Mouse (Mus musculus): ENCODE measurements at regions not wholly inside any gene's neighbourhood (a gene's known extent, or its start where the extent isn't known, plus 50 kb on each side); places are given as distances from the start of the nearest gene placed in this dataset.
A peak's percentile ranks its signal among the peaks of the same experiment; 100 is the strongest.

DNA sequence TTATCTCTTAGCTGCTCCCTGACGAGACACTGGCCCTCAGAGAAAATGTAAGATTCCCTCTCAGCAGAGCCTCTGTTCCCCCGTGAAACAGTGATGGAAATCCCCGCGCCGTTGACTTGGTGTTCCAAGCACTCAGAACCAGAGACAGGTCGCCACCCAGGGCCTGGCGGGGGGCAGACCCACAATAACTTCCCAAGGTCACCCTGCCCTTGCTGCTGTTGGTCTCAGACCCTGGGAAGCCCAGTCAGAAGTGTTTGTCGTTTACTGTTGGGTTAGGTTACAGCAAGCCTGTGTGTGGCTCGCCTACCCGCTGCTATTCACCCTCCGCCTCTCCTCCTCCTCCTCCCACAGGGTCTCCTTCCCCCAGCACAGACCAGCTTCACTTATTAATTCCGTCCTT, 154.2 kb upstream of the Eomes start:
- no peak overlapping the region for H3K4me3 ChIP-seq (ENCODE audit: low read depth, low read length)
- no peak for ATAC-seq
- H3K36me3 ChIP-seq (ENCODE audit: insufficient read depth), result no peaks in the 10 kb centered on the region
- no peak overlapping the region for H3K9ac ChIP-seq
- H3K9me3 ChIP-seq (ENCODE audit: low read length), result no peaks in the 10 kb centered on the region
- H3K27me3 ChIP-seq (ENCODE audit: insufficient read depth, low read length), result no peaks in the 10 kb centered on the region
- WGBS, result 47% methylated on average over 12 of the region's 12 CpGs
- H3K27ac ChIP-seq (ENCODE audit: low read depth, low read length), result no peak overlapping the region
- no peak overlapping the region for H3K4me2 ChIP-seq (ENCODE audit: low read depth)
- TF ChIP-seq CTCF (IDR thresholded peaks at IDR 0.05; ENCODE audit: low read depth), result no peak
- DNase-seq, result no peak
- H3K4me1 ChIP-seq (ENCODE audit: insufficient read depth), result peaks cover under 1% of the 10 kb centered on the region; the same call in 1 of the 2 replicates

DNA sequence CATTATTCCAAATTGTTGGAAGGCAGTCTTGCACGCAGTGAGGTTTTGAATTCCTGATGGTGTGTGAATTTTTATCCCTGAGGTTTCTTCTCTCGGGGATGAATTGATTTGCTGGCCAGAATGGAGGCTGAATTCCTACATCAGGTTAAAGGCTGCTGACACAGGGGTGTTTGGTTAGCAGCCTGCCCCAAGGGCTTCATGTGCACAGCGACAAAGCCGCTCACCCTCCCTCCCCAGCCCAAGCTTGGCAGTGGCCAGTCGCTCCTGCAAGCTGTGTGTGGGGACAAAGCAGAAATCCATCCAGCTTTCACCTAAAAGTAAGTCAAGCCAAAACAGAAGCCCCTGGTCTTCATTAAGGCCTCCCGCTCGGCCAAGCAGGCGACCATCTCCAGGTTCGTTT, 151.4 kb upstream of the Eomes start:
- no peaks in the 10 kb centered on the region for H3K9me3 ChIP-seq (ENCODE audit: low read length)
- ATAC-seq (no peak), DNase-seq (no peak)
- WGBS, result 29% methylated on average over 9 of the region's 9 CpGs
- H3K4me1 ChIP-seq (ENCODE audit: insufficient read depth), result no peaks in the 10 kb centered on the region
- no peak overlapping the region for H3K27ac ChIP-seq (ENCODE audit: low read depth, low read length)
- no peaks in the 10 kb centered on the region for H3K36me3 ChIP-seq (ENCODE audit: insufficient read depth)
- H3K9ac ChIP-seq, result no peak overlapping the region
- H3K27me3 ChIP-seq (ENCODE audit: insufficient read depth, low read length), result no peaks in the 10 kb centered on the region
- no peak for TF ChIP-seq CTCF (IDR thresholded peaks at IDR 0.05; ENCODE audit: low read depth)
- no peak overlapping the region for H3K4me3 ChIP-seq (ENCODE audit: low read depth, low read length)
- no peak overlapping the region for H3K4me2 ChIP-seq (ENCODE audit: low read depth)

DNA sequence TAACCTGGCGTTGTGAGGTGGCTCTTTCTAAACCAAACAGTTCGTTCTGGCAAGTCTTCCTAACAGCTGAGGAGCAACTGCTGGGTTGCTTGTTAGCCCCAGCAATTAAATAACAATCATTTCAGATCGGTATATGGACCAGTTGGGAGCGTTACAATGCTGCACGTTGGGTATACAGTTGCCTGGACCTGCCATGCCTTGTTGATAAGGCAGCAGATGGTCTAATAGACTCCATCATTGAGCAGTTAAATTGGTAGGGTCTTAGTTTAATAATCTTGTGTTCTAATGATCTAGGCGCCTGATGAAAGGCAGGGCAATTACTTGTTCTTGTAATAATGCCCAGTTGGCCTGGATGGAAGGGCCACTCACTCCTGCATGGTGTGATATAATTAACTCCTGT, 150.1 kb upstream of the Eomes start:
- no peaks in the 10 kb centered on the region for H3K36me3 ChIP-seq (ENCODE audit: insufficient read depth)
- no peaks in the 10 kb centered on the region for H3K9me3 ChIP-seq (ENCODE audit: low read length)
- ATAC-seq (no peak), DNase-seq (no peak)
- no peak overlapping the region for H3K9ac ChIP-seq
- TF ChIP-seq CTCF (IDR thresholded peaks at IDR 0.05; ENCODE audit: low read depth), result no peak
- no peak overlapping the region for H3K4me2 ChIP-seq (ENCODE audit: low read depth)
- WGBS, result 36% methylated on average over 6 of the region's 6 CpGs
- no peak overlapping the region for H3K27ac ChIP-seq (ENCODE audit: low read depth, low read length)
- H3K4me3 ChIP-seq (ENCODE audit: low read depth, low read length), result no peak overlapping the region
- H3K27me3 ChIP-seq (ENCODE audit: insufficient read depth, low read length), result no peaks in the 10 kb centered on the region
- no peaks in the 10 kb centered on the region for H3K4me1 ChIP-seq (ENCODE audit: insufficient read depth)

DNA sequence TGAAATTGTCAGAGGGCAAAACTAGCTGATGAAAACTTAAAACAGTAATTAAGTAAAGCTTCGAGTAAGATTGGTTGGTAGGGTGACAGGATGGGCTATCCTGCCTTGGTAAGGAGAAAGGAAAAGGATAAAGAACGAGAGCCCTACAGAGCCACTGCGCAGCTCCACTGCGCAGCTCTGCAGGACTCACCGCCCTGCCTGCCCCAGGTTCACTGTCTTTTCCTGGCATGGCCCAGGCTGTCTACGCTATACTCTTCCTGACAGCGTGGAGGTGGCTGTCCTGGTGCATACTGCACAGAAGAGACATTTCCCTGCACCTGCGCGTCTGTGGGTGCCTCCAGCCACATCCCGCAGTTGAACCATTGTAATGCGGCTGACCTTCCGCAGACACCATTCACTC, 136.6 kb upstream of the Eomes start:
- no peak overlapping the region for H3K27ac ChIP-seq (ENCODE audit: low read depth, low read length)
- H3K36me3 ChIP-seq (ENCODE audit: insufficient read depth), result no peaks in the 10 kb centered on the region
- H3K4me1 ChIP-seq (ENCODE audit: insufficient read depth), result no peaks in the 10 kb centered on the region
- no peaks in the 10 kb centered on the region for H3K27me3 ChIP-seq (ENCODE audit: insufficient read depth, low read length)
- no peaks in the 10 kb centered on the region for H3K9me3 ChIP-seq (ENCODE audit: low read length)
- WGBS, result 44% methylated on average over 12 of the region's 12 CpGs
- H3K4me3 ChIP-seq (ENCODE audit: low read depth, low read length), result peak overlapping the region; percentile 25
- DNase-seq (no peak), ATAC-seq (no peak; the same call in 1 of the 2 replicates)
- peak overlapping the region; percentile 47 for H3K4me2 ChIP-seq (ENCODE audit: low read depth)
- H3K9ac ChIP-seq, result peak overlapping the region; percentile 14; the same call in 1 of the 2 replicates
- no peak for TF ChIP-seq CTCF (IDR thresholded peaks at IDR 0.05; ENCODE audit: low read depth)

DNA sequence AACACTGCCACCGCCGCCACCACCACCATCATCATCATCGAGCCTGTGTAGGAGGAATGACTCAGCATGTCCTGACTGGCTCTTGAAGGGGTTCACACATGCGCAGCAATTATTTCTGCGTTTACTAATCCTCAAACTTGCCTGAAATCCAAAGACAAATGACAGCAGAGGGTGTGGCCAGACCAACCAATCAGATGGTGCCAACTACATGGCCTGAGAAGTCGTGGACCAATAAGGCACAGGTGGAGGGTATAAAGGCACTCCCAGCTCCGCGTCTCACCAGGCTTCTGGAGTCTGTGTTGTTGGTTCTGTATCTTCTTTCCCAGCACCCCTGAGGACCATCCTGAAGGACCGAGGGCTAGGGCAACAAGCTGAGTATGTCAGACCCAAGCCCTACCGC, 123.1 kb upstream of the Eomes start:
- Histone ChIP-seq H3K9me3 (ENCODE audit: low read length) (no peaks in the 10 kb centered on the region), H3K4me1 (ENCODE audit: insufficient read depth) (no peaks in the 10 kb centered on the region), H3K4me3 (ENCODE audit: low read depth, low read length) (no peak overlapping the region), H3K9ac (no peak overlapping the region), H3K27me3 (ENCODE audit: insufficient read depth, low read length) (no peaks in the 10 kb centered on the region), H3K36me3 (ENCODE audit: insufficient read depth) (no peaks in the 10 kb centered on the region), H3K27ac (ENCODE audit: low read depth, low read length) (no peak overlapping the region), H3K4me2 (ENCODE audit: low read depth) (no peak overlapping the region)
- DNase-seq (no peak), ATAC-seq (no peak)
- TF ChIP-seq CTCF (IDR thresholded peaks at IDR 0.05; ENCODE audit: low read depth), result no peak
- 94% methylated on average over 10 of the region's 10 CpGs for WGBS

DNA sequence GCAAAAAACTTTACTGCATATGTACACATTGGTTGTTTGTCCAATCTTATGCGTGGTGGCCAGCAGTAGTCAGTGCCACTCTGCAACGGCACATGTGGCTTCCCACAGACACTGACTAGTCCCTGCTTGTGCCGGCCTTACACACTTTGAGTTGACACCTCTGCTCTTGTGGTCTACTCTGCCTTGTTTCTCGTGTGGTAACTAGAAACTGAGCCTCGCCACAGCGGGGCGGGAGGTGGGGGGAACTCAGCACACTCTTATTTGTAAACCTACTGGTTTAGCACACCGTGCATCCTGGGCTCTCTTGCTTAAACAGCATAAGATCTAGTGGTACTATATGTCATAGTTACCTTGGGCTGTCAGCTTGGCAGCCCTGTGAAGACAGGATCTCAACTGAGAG, 120.6 kb upstream of the Eomes start:
- H3K27me3 ChIP-seq (ENCODE audit: insufficient read depth, low read length), result no peaks in the 10 kb centered on the region
- no peaks in the 10 kb centered on the region for H3K9me3 ChIP-seq (ENCODE audit: low read length)
- no peaks in the 10 kb centered on the region for H3K4me1 ChIP-seq (ENCODE audit: insufficient read depth)
- H3K27ac ChIP-seq (ENCODE audit: low read depth, low read length), result no peak overlapping the region
- TF ChIP-seq CTCF (IDR thresholded peaks at IDR 0.05; ENCODE audit: low read depth), result no peak
- DNase-seq, result no peak
- 93% methylated on average over 8 of the region's 8 CpGs for WGBS
- no peak overlapping the region for H3K4me3 ChIP-seq (ENCODE audit: low read depth, low read length)
- no peak overlapping the region for H3K9ac ChIP-seq
- no peak for ATAC-seq
- H3K4me2 ChIP-seq (ENCODE audit: low read depth), result no peak overlapping the region
- no peaks in the 10 kb centered on the region for H3K36me3 ChIP-seq (ENCODE audit: insufficient read depth)

DNA sequence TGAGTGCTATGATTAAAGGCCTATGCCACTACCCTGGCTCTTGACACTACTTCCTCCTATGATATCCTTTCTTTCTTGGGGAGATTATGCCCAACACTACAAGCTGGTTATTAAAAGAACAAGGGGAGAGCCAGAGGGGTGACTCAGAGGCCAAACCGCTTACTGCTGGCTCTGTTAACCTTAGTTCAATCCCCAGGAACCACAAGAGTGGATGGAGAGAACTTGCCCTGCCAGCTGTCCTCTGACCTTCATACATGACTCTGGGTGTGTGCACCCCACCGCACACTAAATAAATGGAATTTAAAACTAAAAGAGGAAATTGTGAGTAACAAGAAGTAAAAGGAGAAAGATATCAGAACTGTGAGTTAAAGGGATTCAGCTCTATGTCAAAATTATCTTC, 114.1 kb upstream of the Eomes start:
- no peak for ATAC-seq
- DNase-seq, result no peak
- Histone ChIP-seq H3K27me3 (ENCODE audit: insufficient read depth, low read length) (no peaks in the 10 kb centered on the region), H3K9me3 (ENCODE audit: low read length) (no peaks in the 10 kb centered on the region), H3K4me3 (ENCODE audit: low read depth, low read length) (no peak overlapping the region), H3K27ac (ENCODE audit: low read depth, low read length) (no peak overlapping the region), H3K4me1 (ENCODE audit: insufficient read depth) (no peaks in the 10 kb centered on the region), H3K36me3 (ENCODE audit: insufficient read depth) (no peaks in the 10 kb centered on the region), H3K9ac (no peak overlapping the region), H3K4me2 (ENCODE audit: low read depth) (no peak overlapping the region)
- TF ChIP-seq CTCF (IDR thresholded peaks at IDR 0.05; ENCODE audit: low read depth), result no peak
- whole genome bisulfite sequencing, result 90% methylated on average over 2 of the region's 2 CpGs

DNA sequence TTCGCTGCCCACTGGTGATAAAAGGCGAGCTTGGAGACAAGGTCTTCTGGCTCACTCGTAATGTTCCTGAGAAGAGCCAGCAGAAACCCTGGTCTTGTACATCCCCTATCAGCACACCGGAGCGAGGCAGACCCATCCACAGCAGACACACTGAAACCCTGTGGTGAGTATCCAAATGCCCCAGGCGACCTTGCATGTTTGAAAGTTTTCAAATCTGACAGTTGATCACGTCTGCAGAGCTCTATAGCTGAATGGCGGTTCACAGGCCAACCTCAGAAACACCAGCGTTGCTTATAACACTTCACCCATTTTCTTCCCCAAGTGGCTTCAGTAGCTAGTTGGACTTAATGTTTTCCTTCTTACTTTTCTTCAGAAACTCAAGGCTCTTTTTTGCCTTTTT, 112.6 kb upstream of the Eomes start:
- Histone ChIP-seq H3K4me3 (ENCODE audit: low read depth, low read length) (no peak overlapping the region), H3K4me1 (ENCODE audit: insufficient read depth) (no peaks in the 10 kb centered on the region), H3K4me2 (ENCODE audit: low read depth) (no peak overlapping the region), H3K27ac (ENCODE audit: low read depth, low read length) (no peak overlapping the region), H3K9ac (no peak overlapping the region), H3K36me3 (ENCODE audit: insufficient read depth) (no peaks in the 10 kb centered on the region), H3K9me3 (ENCODE audit: low read length) (no peaks in the 10 kb centered on the region), H3K27me3 (ENCODE audit: insufficient read depth, low read length) (no peaks in the 10 kb centered on the region)
- ATAC-seq, result no peak
- DNase-seq, result no peak
- WGBS, result 84% methylated on average over 9 of the region's 9 CpGs
- no peak for TF ChIP-seq CTCF (IDR thresholded peaks at IDR 0.05; ENCODE audit: low read depth)

All from forebrain, postnatal 0 days (tissue).